Mouse (Mus musculus) forebrain, embryonic 10.5 days (tissue): Measurements from ENCODE around the gene Gm34302. TPM values are rescaled to one million over a fixed set of nuclear protein-coding genes. Genes with fewer than 3 reads are reported as not detected.
"Not testable (repeated sequence)": the region's sequence is repeated elsewhere in the genome, so short reads cannot be mapped to it uniquely, and the experiment has no call there.

Source experiments
- DNase-seq: peaks from one replicate; pipeline ENCODE4 v3.0.0-alpha.2; 2017; ENCODE audit warnings: low spot score; ENCODE audit errors: extremely low spot score
- H3K27ac ChIP-seq: fragments of 300-500 bp; sonication (generic); 2 replicates; pipeline ENCODE4 v1.5.1; 2016; ENCODE audit warnings: mild to moderate bottlenecking
- H3K27me3 ChIP-seq: fragments of 300-500 bp; sonication (generic); 2 replicates; pipeline ENCODE4 v1.6.1; 2016; ENCODE audit warnings: mild to moderate bottlenecking; ENCODE audit not compliant: poor library complexity, severe bottlenecking
- H3K36me3 ChIP-seq: fragments of 300-500 bp; sonication (generic); replicated peaks from 2 replicates; pipeline ENCODE4 v1.6.1; 2016; ENCODE audit warnings: mild to moderate bottlenecking, moderate library complexity
- H3K4me1 ChIP-seq: fragments of 300-500 bp; sonication (generic); 2 replicates; pipeline ENCODE4 v1.6.1; 2016
- H3K4me3 ChIP-seq: fragments of 300-500 bp; sonication (generic); 2 replicates; pipeline ENCODE4 v1.5.1; 2016; ENCODE audit warnings: mild to moderate bottlenecking, moderate library complexity
- H3K9me3 ChIP-seq: fragments of 300-500 bp; sonication (generic); 2 replicates; pipeline ENCODE4 v1.6.1; 2016; ENCODE audit warnings: mild to moderate bottlenecking, moderate library complexity
- WGBS: fragments of 180-500 bp; shearing (Covaris S2); methylation state at CpG from one replicate; pipeline ENCODE4 v1.1.7; 2016; 5-methylcytosine and 5-hydroxymethylcytosine counted together
- polyA plus RNA-seq: library from polyadenylated mRNA; unstranded; fragments of >200 nt; fragmentation: Nextera tagmentation; extraction: Ambion mirVana; gene quantifications from 2 replicates; pipeline ENCODE4 v1.2.1, GENCODE M21; 2016

Gm34302 gene
- polyA plus RNA-seq = not detected in 2 replicates

DNA sequence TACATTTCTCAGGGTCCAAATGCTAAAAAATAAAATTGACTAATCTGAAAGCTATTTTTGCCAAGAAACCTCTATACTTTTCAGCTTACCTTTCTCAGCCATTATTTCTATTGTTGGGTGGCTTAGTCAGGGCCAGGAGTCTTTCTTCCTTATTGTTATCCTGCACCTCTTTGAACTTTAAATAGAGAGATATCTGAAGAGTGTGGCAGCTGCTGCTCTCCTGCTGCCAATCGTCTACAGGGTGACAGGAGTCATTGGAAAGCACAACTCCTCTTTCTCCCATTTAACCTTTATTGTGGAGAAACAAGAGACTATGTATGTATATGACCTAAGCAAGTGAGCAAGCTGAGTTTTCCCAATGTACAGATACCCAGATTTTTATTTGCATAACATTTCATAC is at the start of gene Gm34302:
Gene Gm34302 (minus strand): TSS at position 154 of the 400 bp plus-strand sequence.
- Histone ChIP-seq H3K4me3 (no peak within 1 kb of the TSS), H3K27ac (no peak within 1 kb of the TSS), H3K27me3 (no peaks in the 10 kb centered on the region), H3K36me3 (no peaks in the 10 kb centered on the region), H3K9me3 (no peaks in the 10 kb centered on the region), H3K4me1 (no peaks in the 10 kb centered on the region)
- no peak for DNase-seq
- WGBS = 66% methylated on average over 1 of the region's 1 CpGs

DNA sequence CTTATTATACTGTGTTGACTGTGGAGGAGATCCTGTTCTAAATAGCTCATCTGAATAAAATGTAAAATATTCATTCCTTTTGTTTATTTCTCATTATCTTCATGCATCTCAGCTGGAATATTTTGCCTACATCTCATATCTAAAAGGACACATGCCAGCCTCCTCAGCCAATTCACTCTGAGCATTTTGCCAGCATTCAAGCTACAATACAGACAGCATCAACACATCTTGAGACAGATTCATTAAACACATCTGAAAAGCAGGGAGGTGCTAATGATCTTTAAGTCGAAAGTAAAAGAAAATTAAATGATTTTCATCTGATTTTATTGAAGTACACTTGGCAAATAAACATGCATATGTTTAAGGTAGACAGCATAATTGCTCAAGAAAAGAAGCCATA is 48.2 kb upstream of the Gm34302 start:
- 74% methylated on average over 1 of the region's 1 CpGs for WGBS
- no peak for DNase-seq
- Histone ChIP-seq H3K27me3 (no peaks in the 10 kb centered on the region), H3K9me3 (no peaks in the 10 kb centered on the region), H3K4me3 (no peak overlapping the region), H3K4me1 (no peaks in the 10 kb centered on the region), H3K27ac (no peak overlapping the region), H3K36me3 (no peaks in the 10 kb centered on the region)

DNA sequence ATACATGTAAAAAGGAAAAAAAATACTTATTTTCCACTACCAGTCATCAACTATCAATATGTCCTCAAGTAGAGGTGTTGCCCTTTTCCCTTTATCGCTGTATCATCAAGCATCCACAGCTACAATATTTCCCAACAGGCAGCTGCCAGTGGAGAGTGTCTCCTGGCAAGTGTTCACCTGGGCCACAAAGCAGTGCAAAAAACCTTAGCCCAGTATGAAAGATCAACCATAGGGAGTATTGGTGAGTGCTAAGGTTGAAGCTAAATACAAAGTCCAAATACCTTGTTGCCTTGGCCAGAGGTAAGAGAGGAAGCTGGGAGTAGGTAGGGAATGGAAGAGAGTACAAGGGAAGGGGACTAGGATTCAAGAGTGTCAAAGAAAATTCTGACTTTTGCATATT is 34.0 kb upstream of the Gm34302 start:
- no peaks in the 10 kb centered on the region for H3K9me3 ChIP-seq
- WGBS = 94% methylated on average over 1 of the region's 1 CpGs
- H3K27ac ChIP-seq = no peak overlapping the region
- H3K36me3 ChIP-seq = no peaks in the 10 kb centered on the region
- H3K27me3 ChIP-seq = no peaks in the 10 kb centered on the region
- H3K4me3 ChIP-seq = no peak overlapping the region
- no peaks in the 10 kb centered on the region for H3K4me1 ChIP-seq
- no peak for DNase-seq

DNA sequence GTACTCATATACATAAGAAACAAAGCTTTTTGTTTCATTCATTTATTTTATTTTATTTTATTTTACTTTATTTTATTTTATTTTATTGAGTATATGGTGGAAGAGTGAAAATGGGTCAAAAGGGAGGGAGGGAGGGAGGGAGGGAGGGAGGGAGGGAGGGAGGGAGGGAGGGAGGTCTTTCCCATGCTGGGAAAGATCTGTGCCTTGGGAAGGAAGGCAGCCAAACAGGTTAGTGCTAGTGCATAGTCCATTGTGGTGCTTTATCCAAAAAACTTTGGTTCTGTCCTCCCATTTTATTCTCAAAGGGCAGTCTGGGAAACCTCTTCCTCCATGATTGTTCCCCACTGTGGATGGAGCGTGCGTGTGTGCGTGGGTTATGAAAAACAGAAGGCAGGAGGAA is 32.6 kb upstream of the Gm34302 start:
- H3K4me1 ChIP-seq, H3K27ac ChIP-seq: not testable (repeated sequence)
- WGBS = 89% methylated on average over 3 of the region's 3 CpGs

DNA sequence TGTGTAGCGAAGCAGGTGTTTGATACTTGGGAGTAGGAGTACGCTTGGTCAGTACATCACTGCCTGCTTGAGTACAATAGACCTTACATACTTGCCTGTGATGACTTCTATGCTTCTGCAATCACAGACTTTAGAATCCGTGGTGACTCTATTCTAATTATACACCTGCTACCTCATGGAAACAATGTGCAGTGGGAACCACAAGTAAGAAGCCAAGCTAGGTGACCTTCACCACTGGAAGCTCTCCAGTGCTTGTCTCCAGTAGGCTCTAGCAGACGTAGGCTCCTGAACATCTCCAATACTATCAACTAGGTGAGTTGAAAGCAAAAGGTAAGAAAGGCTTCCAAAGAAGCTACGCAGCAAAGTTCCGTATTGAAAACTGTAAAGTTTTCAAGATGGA is 27.6 kb upstream of the Gm34302 start:
- Histone ChIP-seq H3K4me1 (no peaks in the 10 kb centered on the region), H3K4me3 (no peak overlapping the region), H3K27ac (no peak overlapping the region), H3K9me3 (no peaks in the 10 kb centered on the region), H3K27me3 (no peaks in the 10 kb centered on the region), H3K36me3 (no peaks in the 10 kb centered on the region)
- WGBS = 94% methylated on average over 6 of the region's 6 CpGs
- DNase-seq = no peak

More for the DNA sequence above, 32.6 kb upstream of the Gm34302 start:
- H3K4me3 ChIP-seq, H3K9me3 ChIP-seq, H3K36me3 ChIP-seq, H3K27me3 ChIP-seq, DNase-seq: not testable (repeated sequence)

DNA sequence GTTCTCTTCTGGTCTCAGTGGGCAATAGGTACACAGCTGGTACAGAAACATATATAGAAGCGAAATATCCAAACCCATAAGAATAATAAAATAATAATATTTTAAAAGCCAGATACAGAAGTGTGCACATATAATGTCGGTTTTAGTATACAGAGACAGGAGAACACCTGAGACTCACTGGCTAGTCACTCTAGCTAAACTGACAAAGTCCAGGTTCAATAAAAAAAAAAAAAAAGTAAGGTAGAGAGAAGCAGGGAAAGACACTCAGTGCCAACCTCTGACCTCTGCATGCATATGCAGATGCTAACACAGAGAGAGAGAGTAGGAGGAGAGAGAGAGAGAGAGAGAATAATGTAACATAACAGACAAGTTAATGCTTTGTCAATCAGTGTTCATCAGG is 25.8 kb upstream of the Gm34302 start:
- Histone ChIP-seq H3K27ac (no peak overlapping the region), H3K9me3 (no peaks in the 10 kb centered on the region), H3K4me3 (no peak overlapping the region), H3K27me3 (no peaks in the 10 kb centered on the region), H3K36me3 (no peaks in the 10 kb centered on the region), H3K4me1 (no peaks in the 10 kb centered on the region)
- no peak for DNase-seq
- 92% methylated on average over 2 of the region's 2 CpGs for WGBS

DNA sequence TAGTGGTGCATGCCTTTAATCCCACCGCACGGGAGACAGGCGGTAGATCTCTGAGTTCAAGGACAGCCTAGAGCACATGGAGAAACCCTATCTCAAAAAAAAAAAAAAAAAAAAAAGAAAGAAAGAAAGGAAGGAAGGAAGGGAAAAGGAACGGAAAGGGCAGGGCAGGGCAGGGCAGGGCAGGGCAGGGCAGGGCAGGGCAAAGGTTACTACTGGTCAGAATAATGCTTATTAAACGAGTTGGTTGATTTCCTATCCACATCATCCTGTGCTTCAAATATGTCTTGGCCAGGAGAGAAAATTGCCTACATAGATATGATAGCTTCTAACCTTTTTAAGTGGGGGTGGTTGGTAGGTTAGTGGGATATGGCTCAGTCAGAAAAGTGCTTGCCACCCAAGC is 25.2 kb upstream of the Gm34302 start:
- WGBS = 76% methylated on average over 5 of the region's 5 CpGs
- H3K9me3 ChIP-seq = no peaks in the 10 kb centered on the region

DNA sequence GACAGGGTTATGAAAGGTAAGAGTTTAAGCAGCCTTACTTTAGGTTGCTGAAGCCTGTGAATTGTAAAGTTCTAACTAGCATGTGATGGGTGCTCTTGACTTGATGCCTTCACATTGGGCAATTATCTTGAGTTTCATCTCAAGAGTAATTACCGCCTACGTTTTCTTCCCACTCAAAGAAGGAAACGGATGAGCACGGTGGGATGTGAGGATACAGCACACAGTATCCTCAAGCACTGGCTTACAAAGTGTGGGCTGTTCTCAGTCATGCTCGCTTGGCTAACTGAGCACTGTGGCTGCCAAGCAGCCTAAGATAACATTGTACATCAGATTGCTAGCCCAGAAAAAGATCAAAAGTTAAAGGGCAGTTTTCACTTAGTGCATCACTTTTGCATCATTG is 20.8 kb upstream of the Gm34302 start:
- no peak for DNase-seq
- no peak overlapping the region for H3K27ac ChIP-seq
- 91% methylated on average over 5 of the region's 5 CpGs for WGBS
- no peaks in the 10 kb centered on the region for H3K9me3 ChIP-seq
- no peak overlapping the region for H3K4me3 ChIP-seq
- H3K4me1 ChIP-seq = no peaks in the 10 kb centered on the region
- no peaks in the 10 kb centered on the region for H3K27me3 ChIP-seq
- H3K36me3 ChIP-seq = no peaks in the 10 kb centered on the region

More for the DNA sequence above, 25.2 kb upstream of the Gm34302 start:
- H3K36me3 ChIP-seq = no peaks in the 10 kb centered on the region
- H3K27ac ChIP-seq = no peak overlapping the region
- no peak for DNase-seq
- H3K4me3 ChIP-seq = no peak overlapping the region
- no peaks in the 10 kb centered on the region for H3K4me1 ChIP-seq
- no peaks in the 10 kb centered on the region for H3K27me3 ChIP-seq

DNA sequence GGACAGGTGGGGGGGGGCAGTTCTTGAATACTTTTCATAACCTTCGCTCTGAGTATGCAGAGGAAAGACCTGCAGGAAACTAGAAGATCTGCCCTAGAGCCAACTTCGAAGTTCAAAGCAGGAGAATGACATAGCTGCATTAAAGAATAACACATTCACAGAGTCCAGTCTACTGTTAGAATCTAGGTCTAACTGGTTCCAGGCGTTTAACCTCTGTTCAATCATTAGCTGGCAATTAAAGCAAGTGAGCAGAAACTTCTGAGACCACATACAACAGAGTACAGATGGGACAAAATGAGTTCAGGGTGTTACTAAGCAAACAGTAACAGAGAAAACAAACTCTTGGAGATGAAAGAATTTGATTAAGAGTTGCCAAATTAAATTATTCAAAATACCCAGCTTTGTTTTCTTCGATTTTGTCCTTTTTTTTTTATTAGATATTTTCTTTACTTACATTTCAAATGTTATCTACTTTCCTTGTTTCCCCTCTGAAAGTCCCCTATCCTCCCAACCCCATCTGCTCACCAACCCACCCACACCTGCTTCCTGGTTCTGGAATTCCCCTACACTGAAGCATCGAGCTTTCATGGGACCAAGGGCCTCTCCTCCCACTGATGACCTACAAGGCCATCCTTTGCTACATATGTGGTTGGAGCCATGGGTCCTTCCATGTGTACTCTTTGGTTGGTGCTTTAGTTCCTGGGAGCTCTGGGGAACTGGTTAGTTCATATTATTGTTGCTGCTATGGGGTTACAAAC is 11.1 kb upstream of the Gm34302 start:
- H3K9me3 ChIP-seq = no peaks in the 10 kb centered on the region
- no peaks in the 10 kb centered on the region for H3K36me3 ChIP-seq
- DNase-seq = no peak
- H3K27me3 ChIP-seq = no peaks in the 10 kb centered on the region
- no peak overlapping the region for H3K27ac ChIP-seq
- H3K4me3 ChIP-seq = no peak overlapping the region
- H3K4me1 ChIP-seq = peaks cover 6% of the 10 kb centered on the region; the same call in 1 of the 2 replicates
- 68% methylated on average over 5 of the region's 5 CpGs for WGBS

DNA sequence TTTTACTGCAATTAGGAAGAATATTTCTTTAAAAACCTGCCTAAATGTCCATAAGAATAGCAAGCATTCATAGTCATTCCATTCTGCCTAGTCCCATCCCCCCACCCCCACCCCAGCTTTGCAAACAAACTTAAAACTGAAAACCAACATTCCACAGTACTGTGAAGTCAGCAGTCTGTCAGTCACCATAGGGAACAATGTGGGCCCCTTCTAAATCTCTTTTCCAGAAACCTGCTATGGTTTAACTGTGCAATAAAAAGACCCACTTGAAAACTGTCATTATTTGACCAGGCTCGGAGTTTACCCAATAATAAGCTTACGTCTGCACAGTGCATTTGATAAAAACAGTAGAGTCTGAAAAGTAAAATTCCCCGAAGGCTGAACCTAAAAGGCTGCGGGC is 9.9 kb upstream of the Gm34302 start:
- Histone ChIP-seq H3K4me1 (peaks cover 6% of the 10 kb centered on the region; the same call in 1 of the 2 replicates), H3K4me3 (no peak overlapping the region), H3K27me3 (no peaks in the 10 kb centered on the region), H3K9me3 (no peaks in the 10 kb centered on the region), H3K27ac (no peak overlapping the region), H3K36me3 (no peaks in the 10 kb centered on the region)
- 76% methylated on average over 4 of the region's 4 CpGs for WGBS
- DNase-seq = no peak

DNA sequence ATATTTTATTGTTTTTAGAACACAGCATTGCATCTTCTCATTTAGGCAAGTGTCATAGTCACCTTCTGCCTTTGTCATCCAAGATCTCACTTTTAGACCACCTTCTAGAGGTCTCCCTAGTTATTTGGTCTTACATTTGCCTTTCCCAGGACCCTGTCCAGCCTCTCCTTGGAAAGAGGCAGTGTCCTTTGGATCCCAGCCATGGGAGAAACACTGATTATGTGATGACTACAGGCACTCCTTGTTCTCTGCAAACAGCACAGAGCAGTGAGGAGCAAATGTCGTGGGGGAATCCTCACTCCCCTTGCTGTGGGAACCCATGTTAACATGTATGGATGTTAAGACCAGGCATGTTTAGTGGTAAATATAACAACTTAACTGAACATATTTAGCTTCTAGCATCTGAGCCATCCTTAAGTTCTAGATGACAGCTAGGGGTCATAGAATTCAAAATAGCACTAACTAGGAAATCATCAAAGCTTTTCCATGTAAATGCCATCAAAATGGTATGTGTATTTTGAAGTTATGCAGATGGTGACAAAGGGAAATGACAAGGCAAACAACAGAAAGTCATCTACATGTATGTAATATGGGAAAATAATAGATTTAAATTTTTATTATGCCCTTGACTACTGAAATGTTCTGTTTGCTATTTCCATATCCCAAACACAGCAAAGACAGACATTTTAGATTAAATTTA is 43.1 kb downstream of the Gm34302 start:
- DNase-seq = no peak
- H3K27me3 ChIP-seq = no peaks in the 10 kb centered on the region
- no peaks in the 10 kb centered on the region for H3K4me1 ChIP-seq
- H3K4me3 ChIP-seq = no peak overlapping the region
- no peak overlapping the region for H3K27ac ChIP-seq
- H3K36me3 ChIP-seq = no peaks in the 10 kb centered on the region
- 84% methylated on average over 1 of the region's 1 CpGs for WGBS
- H3K9me3 ChIP-seq = no peaks in the 10 kb centered on the region

DNA sequence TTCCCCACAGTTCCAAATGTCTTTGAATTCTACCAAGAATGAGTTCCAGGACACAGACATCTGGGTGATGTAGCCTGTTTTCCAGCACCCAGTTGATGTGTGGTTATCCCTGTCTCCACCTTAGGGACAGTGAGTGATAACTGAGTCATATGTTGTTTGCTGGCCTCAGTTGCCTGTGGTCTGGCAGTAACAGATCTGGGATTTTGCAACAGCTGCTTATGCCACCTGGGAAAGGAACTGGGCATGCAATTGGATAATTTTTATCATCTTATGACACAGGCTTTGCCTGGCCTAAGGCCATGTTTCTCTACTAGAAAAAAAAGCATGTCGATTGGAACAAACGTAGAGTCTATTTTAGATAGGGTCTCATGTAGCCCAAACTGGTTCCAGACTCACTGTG is 43.9 kb downstream of the Gm34302 start:
- Histone ChIP-seq H3K4me3 (no peak overlapping the region), H3K36me3 (no peaks in the 10 kb centered on the region), H3K9me3 (no peaks in the 10 kb centered on the region), H3K4me1 (no peaks in the 10 kb centered on the region), H3K27ac (no peak overlapping the region), H3K27me3 (no peaks in the 10 kb centered on the region)
- no peak for DNase-seq
- WGBS = 80% methylated on average over 2 of the region's 2 CpGs

DNA sequence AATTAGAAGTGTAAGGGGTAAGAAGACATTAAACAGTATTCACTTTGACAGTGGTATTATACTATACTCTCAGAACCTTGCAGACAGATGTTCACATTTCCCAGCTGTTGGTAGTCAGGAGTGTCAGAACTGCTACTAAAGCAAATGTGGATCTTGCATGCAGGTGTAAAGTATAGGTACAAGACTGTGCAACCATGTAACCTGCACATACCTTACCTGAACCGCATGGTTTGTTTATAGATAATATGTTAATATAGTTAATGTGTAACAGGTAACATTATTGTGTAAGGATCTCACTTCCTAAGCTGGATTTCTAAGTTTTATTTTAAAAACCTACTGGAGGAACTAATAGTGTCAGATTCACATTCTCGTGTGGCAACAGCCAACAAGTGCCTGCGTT is 44.8 kb downstream of the Gm34302 start:
- no peaks in the 10 kb centered on the region for H3K27me3 ChIP-seq
- no peak overlapping the region for H3K27ac ChIP-seq
- H3K36me3 ChIP-seq = no peaks in the 10 kb centered on the region
- H3K4me3 ChIP-seq = no peak overlapping the region
- 91% methylated on average over 3 of the region's 3 CpGs for WGBS
- no peaks in the 10 kb centered on the region for H3K4me1 ChIP-seq
- no peak for DNase-seq
- H3K9me3 ChIP-seq = no peaks in the 10 kb centered on the region
